Mouse (Mus musculus): ENCODE data around the gene Mrps6. TPM values are rescaled to one million over a fixed set of nuclear protein-coding genes. Genes with fewer than 3 reads are reported as not detected.

Gene Mrps6
- polyA plus RNA-seq, 1 experiment from 2014 or later: 153 TPM

DNA sequence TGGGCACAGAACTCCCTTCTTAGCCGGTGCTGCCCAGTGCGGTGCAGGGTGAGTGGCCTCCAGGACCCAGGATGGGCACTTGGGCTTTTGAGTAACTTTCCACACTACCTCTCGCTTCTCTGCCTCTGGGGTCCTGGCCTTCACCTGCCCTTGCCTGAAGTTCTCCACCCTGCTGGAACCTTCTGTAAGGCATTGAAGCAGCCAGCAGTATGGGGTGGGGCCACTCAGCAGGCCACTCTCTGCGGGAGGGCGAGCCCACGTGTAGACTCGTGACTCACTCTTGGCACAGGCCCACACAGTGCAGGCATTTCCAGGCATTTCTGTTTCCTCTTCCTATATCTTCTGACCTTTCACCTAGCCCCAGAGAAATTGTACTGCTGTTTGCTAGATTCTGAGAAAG, 18.6 kb upstream of the Mrps6 start:
- 90% methylated on average over 7 of the region's 7 CpGs for WGBS
- H3K27ac ChIP-seq (replicated peaks): no peak overlapping the region
- H3K27me3 ChIP-seq: no peaks in the 10 kb centered on the region
- H3K4me2 ChIP-seq (replicated peaks): no peak overlapping the region
- no peak overlapping the region for H3K9ac ChIP-seq (replicated peaks)
- no peak for ATAC-seq (replicated peaks)
- no peaks in the 10 kb centered on the region for H3K4me1 ChIP-seq
- H3K9me3 ChIP-seq: no peaks in the 10 kb centered on the region
- no peaks in the 10 kb centered on the region for H3K36me3 ChIP-seq
- no peak overlapping the region for H3K4me3 ChIP-seq

- no peaks in the 10 kb centered on the region for H3K27me3 ChIP-seq
- 98% methylated on average over 11 of the region's 11 CpGs for WGBS
- H3K4me3 ChIP-seq: no peak overlapping the region
- H3K4me2 ChIP-seq (replicated peaks): no peak overlapping the region
- no peaks in the 10 kb centered on the region for H3K9me3 ChIP-seq
- no peaks in the 10 kb centered on the region for H3K36me3 ChIP-seq
- H3K27ac ChIP-seq (replicated peaks): no peak overlapping the region
- no peak for ATAC-seq (replicated peaks)
- no peaks in the 10 kb centered on the region for H3K4me1 ChIP-seq
- H3K9ac ChIP-seq (replicated peaks): no peak overlapping the region
Observed at GRCm38 (mm10) chr16:92039966-92040365, 18.1 kb upstream of the Mrps6 start.

GRCm38 (mm10) chr16:92051777-92052310, 6.2 kb upstream of the Mrps6 start:
- 87% methylated on average over 7 of the region's 7 CpGs for WGBS
- Histone ChIP-seq H3K27ac (replicated peaks) (no peak overlapping the region), H3K27me3 (no peaks in the 10 kb centered on the region), H3K4me3 (no peak overlapping the region), H3K36me3 (no peaks in the 10 kb centered on the region), H3K4me1 (0 out of 2 replicates have a peak, but pooled peaks cover 2% of the 10 kb centered on the region), H3K9ac (replicated peaks) (no peak overlapping the region), H3K9me3 (no peaks in the 10 kb centered on the region), H3K4me2 (replicated peaks) (no peak overlapping the region)
- ATAC-seq (replicated peaks): no peak

DNA sequence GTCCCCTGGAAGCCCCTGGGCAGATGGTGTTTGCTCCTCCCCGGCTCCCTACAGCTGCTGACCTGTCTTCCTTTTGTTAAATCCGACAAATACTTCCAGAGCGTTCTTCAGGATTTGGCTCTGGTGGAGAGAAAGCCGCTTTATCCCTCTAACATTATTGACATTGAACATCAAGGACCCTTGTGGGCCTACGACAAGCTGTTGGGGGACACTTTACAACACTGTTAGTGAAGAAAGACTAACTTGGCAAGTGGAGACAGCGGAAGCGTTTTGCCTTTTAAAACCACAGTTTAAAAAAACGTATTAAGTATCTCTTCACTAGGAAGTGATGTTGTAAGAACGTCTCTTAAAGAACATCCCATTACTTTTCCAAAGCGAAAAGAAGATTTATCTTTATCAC, 5.5 kb upstream of the Mrps6 start:
- Histone ChIP-seq H3K9ac (replicated peaks) (no peak overlapping the region), H3K9me3 (no peaks in the 10 kb centered on the region), H3K4me3 (no peak overlapping the region), H3K36me3 (no peaks in the 10 kb centered on the region), H3K4me1 (peaks cover 6% of the 10 kb centered on the region), H3K27me3 (no peaks in the 10 kb centered on the region), H3K27ac (replicated peaks) (no peak overlapping the region), H3K4me2 (replicated peaks) (no peak overlapping the region)
- no peak for ATAC-seq (replicated peaks)
- WGBS: 79% methylated on average over 10 of the region's 10 CpGs

- Histone ChIP-seq H3K4me1 (peaks cover 26% of the 10 kb centered on the region), H3K36me3 (no peaks in the 10 kb centered on the region), H3K27me3 (no peaks in the 10 kb centered on the region), H3K9me3 (no peaks in the 10 kb centered on the region), H3K4me2 (replicated peaks) (no peak overlapping the region), H3K4me3 (no peak overlapping the region), H3K9ac (replicated peaks) (no peak overlapping the region), H3K27ac (replicated peaks) (no peak overlapping the region)
- no peak for ATAC-seq (replicated peaks)
- WGBS: 65% methylated on average over 2 of the region's 2 CpGs
Observed at GRCm38 (mm10) chr16:92056711-92057110, 1.4 kb upstream of the Mrps6 start.

DNA sequence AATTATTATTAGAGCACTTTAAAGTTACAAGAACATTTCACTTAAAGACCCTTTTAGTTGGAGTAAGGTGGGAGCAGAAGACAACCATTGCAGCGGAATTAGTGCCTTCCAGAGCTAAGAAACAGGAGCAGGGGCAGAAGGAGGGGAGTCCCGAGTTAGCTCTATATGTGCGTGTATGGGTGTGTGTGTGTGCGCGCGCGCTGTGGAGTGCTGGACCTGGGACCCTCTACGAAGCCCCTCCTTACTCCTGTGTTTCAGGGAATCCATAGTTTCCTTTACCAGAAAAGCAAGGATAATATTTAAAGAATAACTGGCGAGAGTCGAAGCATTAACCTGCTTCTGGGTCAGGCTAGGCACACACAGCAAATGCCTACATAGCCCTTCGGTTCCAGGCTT, 616 bp upstream of the Mrps6 start:
- Histone ChIP-seq H3K27ac (replicated peaks) (peak overlapping the region; percentile 88), H3K4me3 (peak overlapping the region; percentile 95), H3K36me3 (no peaks in the 10 kb centered on the region), H3K4me2 (replicated peaks) (peak overlapping the region; percentile 51), H3K9me3 (no peaks in the 10 kb centered on the region), H3K9ac (replicated peaks) (peak overlapping the region; percentile 82), H3K4me1 (peaks cover 26% of the 10 kb centered on the region), H3K27me3 (no peaks in the 10 kb centered on the region)
- ATAC-seq (replicated peaks): peak; percentile 68
- WGBS: 3% methylated on average over 11 of the region's 11 CpGs

GRCm38 (mm10) chr16:92058644-92059620, 862 bp downstream of the Mrps6 start:
- WGBS: under 1% methylated on average over 60 of the region's 63 CpGs
- peak overlapping the region; percentile 88 for H3K27ac ChIP-seq (replicated peaks)
- ATAC-seq (replicated peaks): peak; percentile 21

GRCm38 (mm10) chr16:92060213-92060612, 2.1 kb downstream of the Mrps6 start:
- peak overlapping the region; percentile 95 for H3K4me3 ChIP-seq
- no peaks in the 10 kb centered on the region for H3K9me3 ChIP-seq
- H3K27ac ChIP-seq (replicated peaks): no peak overlapping the region
- WGBS: 66% methylated on average over 3 of the region's 3 CpGs
- peaks cover 26% of the 10 kb centered on the region for H3K4me1 ChIP-seq
- peaks cover 11% of the 10 kb centered on the region for H3K36me3 ChIP-seq
- no peaks in the 10 kb centered on the region for H3K27me3 ChIP-seq
- no peak overlapping the region; the same call in 1 of the 2 replicates for H3K9ac ChIP-seq (replicated peaks)
- no peak for ATAC-seq (replicated peaks)
- H3K4me2 ChIP-seq (replicated peaks): peak overlapping the region; percentile 51

More at GRCm38 (mm10) chr16:92058644-92059620, 862 bp downstream of the Mrps6 start:
- Histone ChIP-seq H3K27me3 (no peaks in the 10 kb centered on the region), H3K9me3 (no peaks in the 10 kb centered on the region), H3K4me3 (peak overlapping the region; percentile 95), H3K4me2 (replicated peaks) (peak overlapping the region; percentile 51), H3K9ac (replicated peaks) (peak overlapping the region; percentile 82), H3K36me3 (peaks cover 11% of the 10 kb centered on the region), H3K4me1 (peaks cover 26% of the 10 kb centered on the region)

GRCm38 (mm10) chr16:92061586-92061985, 3.5 kb downstream of the Mrps6 start:
- Histone ChIP-seq H3K36me3 (peaks cover 11% of the 10 kb centered on the region), H3K9me3 (no peaks in the 10 kb centered on the region), H3K9ac (replicated peaks) (no peak overlapping the region), H3K4me1 (peaks cover 26% of the 10 kb centered on the region), H3K4me2 (replicated peaks) (no peak overlapping the region), H3K4me3 (no peak overlapping the region), H3K27me3 (no peaks in the 10 kb centered on the region), H3K27ac (replicated peaks) (no peak overlapping the region)
- ATAC-seq (replicated peaks): no peak
- WGBS: 93% methylated on average over 7 of the region's 7 CpGs

DNA sequence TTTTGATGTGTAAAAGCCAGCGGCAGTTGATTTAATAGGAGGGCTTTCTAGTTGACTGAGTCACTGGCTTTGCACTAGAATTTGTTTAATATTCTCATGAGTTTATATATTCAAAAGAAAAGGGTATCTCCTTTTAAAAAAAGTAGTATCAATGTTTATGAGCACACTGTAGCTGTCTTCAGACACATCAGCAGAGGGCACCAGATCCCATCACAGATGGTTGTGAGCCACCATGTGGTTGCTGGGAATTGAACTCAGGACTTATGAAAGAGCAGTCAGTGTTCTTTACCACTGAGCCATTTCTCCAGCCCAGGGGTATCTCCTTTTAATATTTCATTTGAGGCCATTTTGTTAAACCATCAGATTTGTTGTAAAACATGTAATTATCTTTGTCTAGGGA, 4.8 kb downstream of the Mrps6 start:
- H3K4me2 ChIP-seq (replicated peaks): no peak overlapping the region
- H3K9ac ChIP-seq (replicated peaks): no peak overlapping the region
- peaks cover 20% of the 10 kb centered on the region for H3K36me3 ChIP-seq
- H3K27me3 ChIP-seq: no peaks in the 10 kb centered on the region
- H3K27ac ChIP-seq (replicated peaks): no peak overlapping the region
- WGBS: 98% methylated on average over 1 of the region's 1 CpGs
- no peak overlapping the region for H3K4me3 ChIP-seq
- no peak for ATAC-seq (replicated peaks)
- H3K9me3 ChIP-seq: no peaks in the 10 kb centered on the region
- peaks cover 22% of the 10 kb centered on the region for H3K4me1 ChIP-seq

DNA sequence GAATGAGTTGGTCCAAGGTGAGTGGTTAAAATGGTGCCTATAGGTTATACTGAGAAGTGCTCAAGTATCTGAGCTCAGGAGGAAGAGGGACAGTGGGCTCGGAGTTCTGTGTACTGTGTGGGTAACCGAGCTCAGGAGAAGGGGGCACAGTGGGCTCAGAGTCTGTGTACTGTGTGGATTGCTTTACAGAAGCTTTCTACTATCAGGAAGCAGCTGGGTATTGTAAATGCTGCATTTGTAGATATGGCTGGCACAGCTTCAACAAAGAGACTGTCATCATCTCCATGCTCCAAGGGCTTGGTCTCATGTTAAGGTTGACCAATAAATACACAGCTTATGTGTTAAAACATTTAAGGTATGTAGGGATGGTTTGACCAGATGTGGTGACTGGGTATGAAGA, 6.7 kb downstream of the Mrps6 start:
- H3K36me3 ChIP-seq: peaks cover 27% of the 10 kb centered on the region
- H3K9me3 ChIP-seq: no peaks in the 10 kb centered on the region
- ATAC-seq (replicated peaks): no peak
- H3K27me3 ChIP-seq: no peaks in the 10 kb centered on the region
- H3K4me2 ChIP-seq (replicated peaks): no peak overlapping the region
- WGBS: 93% methylated on average over 2 of the region's 2 CpGs
- peaks cover 12% of the 10 kb centered on the region for H3K4me1 ChIP-seq
- H3K9ac ChIP-seq (replicated peaks): no peak overlapping the region
- no peak overlapping the region for H3K27ac ChIP-seq (replicated peaks)
- H3K4me3 ChIP-seq: no peak overlapping the region

DNA sequence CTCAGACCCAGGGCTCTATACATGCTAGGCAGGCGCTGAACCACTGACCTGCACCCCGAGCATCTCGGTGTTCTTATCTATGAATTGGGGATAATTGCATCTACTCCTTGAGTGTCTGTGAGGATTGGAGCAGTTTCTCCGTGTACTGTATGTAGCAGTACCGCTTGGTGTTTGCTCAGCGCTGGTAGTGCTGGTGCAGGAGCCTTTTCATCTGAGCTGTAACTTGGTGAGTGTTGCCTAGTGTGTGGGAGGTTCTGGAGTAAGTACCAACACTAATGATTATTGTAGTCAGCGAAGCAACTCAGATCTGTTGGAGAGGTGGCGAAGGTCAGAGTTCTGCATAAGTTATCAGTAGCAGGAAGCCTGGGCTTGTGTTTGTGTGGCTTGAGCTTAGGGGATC, 12.3 kb downstream of the Mrps6 start:
- no peak overlapping the region for H3K4me2 ChIP-seq (replicated peaks)
- no peak overlapping the region for H3K27ac ChIP-seq (replicated peaks)
- H3K4me1 ChIP-seq: no peaks in the 10 kb centered on the region
- H3K27me3 ChIP-seq: no peaks in the 10 kb centered on the region
- peaks cover 23% of the 10 kb centered on the region for H3K36me3 ChIP-seq
- no peak for ATAC-seq (replicated peaks)
- WGBS: 95% methylated on average over 8 of the region's 8 CpGs
- H3K4me3 ChIP-seq: no peak overlapping the region
- H3K9ac ChIP-seq (replicated peaks): no peak overlapping the region
- H3K9me3 ChIP-seq: no peaks in the 10 kb centered on the region
